Mouse (Mus musculus): ENCODE results near the gene Jup. TPM values are rescaled to one million over a fixed set of nuclear protein-coding genes. Genes with fewer than 3 reads are reported as not detected.

The Jup gene
- total RNA-seq (2021): 10 to 100 TPM; 40.8 to 43.0 TPM
- long read RNA-seq, experiment 1, transcript Jup-201 (14 exons, 3,205 nt): major isoform, 12 of 21 reads
- long read RNA-seq, experiment 1, partial matches to known transcripts: 2 of 21 reads
- long read RNA-seq, experiment 1, other reads (novel, unspliced or antisense): 6 of 21 reads
- long read RNA-seq, experiment 2, transcript Jup-201 (14 exons, 3,205 nt): major isoform, 12 of 28 reads
- long read RNA-seq, experiment 2, partial matches to known transcripts: 2 of 28 reads
- long read RNA-seq, experiment 2, other reads (novel, unspliced or antisense): 11 of 28 reads

DNA sequence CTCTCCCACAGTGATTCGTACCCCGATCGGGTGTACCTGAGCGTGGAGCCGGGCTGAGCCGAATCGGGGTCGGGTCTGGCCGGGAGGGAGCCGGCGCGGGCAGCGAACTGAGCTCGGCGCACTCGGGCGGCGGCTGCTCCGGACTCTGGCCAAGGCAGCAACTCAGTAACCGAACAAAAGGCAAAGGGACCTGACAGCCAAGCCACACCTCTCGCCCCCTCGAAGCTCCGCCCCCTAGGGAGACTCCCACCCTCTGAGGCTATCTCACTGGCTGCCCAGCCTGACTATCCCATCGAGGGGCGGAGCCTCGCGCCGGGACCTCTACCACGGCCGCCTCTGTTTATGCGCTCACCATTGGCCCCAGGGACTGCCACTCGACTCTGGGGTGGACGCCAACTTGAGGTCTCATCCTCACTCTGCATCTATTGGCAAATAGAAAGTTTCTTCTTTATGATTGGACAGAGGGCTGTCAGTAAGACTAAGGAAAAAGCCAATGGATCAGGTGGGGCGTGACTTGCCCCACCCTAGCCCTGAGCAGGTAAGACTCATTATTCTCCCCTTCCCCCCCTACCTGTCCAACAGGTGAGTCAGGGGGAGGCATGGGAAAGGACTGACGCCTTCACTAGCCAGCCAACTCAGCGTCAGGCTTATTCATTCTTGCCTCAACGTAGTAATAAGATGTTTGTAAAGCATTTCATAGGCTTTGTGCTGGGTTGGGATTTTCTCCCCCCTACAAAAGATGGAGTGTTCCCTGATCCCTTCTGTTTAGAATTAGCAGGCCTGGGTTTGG, at the start of gene Jup:
Gene Jup, minus strand, starts transcription at position 164 of the 790 bp plus-strand sequence.
- peak; percentile 99 to 100 for DNase-seq (ENCODE audit: low spot score in 2 of 2)

DNA sequence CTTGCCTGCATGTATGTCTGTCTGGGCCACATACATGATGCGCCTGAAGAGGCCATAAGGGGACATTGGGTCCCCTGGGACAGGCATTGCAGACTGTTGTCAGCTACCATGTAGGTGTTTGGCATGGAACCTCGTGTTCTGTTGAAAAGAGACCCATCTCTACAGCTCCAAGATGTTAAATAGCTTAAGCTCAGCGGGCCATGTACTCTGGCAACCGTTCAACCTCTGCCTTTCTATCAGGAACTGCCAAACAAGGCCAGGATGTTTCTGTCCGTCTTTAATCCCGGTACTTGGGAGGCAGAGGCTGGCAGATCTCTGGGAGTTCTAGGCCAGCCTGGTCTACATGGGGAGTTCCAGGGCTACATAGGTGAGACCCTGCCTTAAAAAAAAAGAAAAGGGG, 45.1 kb upstream of the Jup start:
- no peak for DNase-seq (ENCODE audit: low spot score in 2 of 2)

DNA sequence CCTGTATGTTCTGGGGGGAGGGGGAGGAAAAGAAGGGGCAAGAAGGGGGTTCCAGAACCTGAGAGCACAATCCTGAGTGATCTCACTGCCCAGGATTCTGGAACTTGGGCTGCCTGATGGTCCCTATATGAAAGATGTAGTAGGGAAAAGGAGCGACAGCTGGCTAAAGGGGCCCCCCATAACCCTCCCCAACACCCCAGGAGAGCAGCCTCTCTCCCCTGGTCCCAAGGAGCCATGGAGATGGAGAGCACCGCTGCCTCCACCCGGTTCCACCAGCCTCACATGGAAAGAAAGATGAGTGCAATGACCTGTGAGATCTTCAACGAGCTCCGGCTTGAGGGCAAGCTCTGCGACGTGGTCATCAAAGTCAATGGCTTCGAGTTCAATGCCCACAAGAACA, 44.2 kb upstream of the Jup start, which contains the start of the genes Nt5c3b and Klhl10:
Gene Nt5c3b, minus strand, starts transcription at position 12 of the 400 bp plus-strand sequence.
Gene Klhl10, plus strand, starts transcription at position 121 of the 400 bp plus-strand sequence.
- no peak for DNase-seq (ENCODE audit: low spot score in 2 of 2)

- peak; percentile 81 to 82 for DNase-seq (ENCODE audit: low spot score in 2 of 2)
These were observed 43.3 kb upstream of the Jup start for GRCm38 (mm10) chr11:100440691-100441522.

- no peak for DNase-seq (ENCODE audit: low spot score in 2 of 2)
These were observed 40.3 kb upstream of the Jup start for GRCm38 (mm10) chr11:100437901-100438300.

- no peak for DNase-seq (ENCODE audit: low spot score in 2 of 2)
These were observed 38.2 kb upstream of the Jup start for GRCm38 (mm10) chr11:100435678-100436246.

GRCm38 (mm10) chr11:100432002-100432401, 34.4 kb upstream of the Jup start:
- DNase-seq (ENCODE audit: low spot score in 2 of 2): no peak

GRCm38 (mm10) chr11:100430052-100430451, 32.5 kb upstream of the Jup start:
- DNase-seq (ENCODE audit: low spot score in 2 of 2): no peak

DNA sequence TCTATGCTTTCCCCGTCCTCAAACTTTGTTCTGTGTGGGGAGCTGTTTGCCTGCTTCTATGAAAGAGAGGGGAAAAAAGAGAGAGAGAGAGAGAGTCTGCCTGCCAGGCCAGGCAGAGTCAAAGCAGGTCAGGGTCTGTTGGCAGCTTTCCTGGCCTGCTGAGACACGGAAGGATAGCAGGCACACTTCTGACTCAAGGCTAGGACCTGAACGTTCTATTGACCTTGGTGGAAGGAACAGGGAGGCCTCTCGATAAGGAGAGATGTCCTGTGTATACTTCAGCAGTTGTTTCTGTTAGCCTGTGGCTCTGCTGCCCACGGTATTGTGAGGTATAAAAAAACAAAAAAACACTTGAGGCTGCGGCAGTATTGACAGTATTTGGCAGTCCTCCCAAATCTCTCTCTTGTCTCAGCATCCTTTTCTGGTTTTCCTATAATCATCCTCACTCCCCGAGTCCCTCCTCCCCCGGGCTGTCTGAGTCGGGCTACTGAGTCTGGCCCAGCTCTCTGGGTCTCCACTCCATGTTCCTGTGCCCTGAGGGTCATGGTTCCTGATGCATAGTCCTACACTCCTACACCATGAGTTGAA, 31.1 kb upstream of the Jup start:
- DNase-seq (ENCODE audit: low spot score in 2 of 2): peak; percentile 26 to 54

DNA sequence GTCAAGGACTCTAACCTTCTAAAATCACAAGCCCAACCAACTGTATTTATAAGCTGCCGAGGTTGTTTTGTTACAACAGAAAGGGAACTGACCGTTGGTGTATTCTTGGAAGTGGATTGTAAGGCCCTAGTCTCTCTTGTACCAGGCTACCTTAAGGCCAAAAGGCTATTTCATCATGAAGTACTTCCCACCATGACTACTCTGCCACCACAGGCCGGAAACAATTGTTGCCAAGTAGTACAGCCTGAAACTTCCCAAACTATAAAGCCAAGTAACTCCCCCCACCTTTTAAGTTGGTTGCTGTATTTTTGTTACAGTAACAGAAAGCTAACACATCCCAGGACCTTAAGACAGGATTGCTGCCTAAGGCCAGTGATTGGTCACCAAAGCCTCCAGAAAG, 29.3 kb upstream of the Jup start:
- DNase-seq (ENCODE audit: low spot score in 2 of 2): no peak

GRCm38 (mm10) chr11:100425851-100426250, 28.3 kb upstream of the Jup start:
- peak; percentile 60 to 71 for DNase-seq (ENCODE audit: low spot score in 2 of 2)

DNA sequence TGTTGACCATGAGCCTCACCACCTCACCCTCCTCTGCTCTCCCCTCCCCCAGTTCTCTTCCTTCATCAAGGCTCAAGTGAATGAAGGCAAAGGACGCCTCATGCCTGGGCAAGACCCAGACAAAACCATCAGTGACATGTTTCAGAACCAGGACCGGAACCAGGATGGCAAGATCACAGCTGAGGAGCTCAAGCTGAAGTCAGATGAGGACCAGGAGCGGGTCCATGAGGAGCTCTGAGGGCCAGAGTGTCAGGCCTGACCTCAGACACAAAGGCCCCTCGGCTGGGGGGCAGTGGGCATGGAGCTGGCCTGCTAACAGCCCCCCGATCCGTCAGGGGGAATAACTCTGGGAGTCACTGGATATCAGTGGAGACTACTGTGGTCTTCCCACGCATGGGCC, 26.3 kb upstream of the Jup start:
- no peak for DNase-seq (ENCODE audit: low spot score in 2 of 2)

DNA sequence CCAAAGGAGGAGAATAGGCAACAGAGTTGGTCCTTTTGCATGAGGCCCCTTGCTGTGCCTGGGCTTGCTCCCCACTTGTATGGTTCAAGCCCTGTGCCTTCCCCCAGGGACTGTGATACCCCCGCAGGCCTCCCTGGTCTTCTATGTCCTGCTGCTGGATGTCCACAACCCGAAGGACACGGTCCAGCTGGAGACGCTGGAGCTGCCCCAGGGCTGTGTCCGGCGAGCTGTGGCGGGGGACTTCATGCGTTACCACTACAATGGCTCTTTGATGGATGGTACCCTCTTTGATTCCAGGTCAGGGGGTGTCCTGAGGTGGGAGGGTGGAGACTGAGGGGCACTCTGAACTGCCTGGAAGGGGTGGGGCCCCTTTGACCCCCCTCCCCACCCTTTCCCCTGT, 24.0 kb upstream of the Jup start:
- no peak for DNase-seq (ENCODE audit: low spot score in 2 of 2)

DNA sequence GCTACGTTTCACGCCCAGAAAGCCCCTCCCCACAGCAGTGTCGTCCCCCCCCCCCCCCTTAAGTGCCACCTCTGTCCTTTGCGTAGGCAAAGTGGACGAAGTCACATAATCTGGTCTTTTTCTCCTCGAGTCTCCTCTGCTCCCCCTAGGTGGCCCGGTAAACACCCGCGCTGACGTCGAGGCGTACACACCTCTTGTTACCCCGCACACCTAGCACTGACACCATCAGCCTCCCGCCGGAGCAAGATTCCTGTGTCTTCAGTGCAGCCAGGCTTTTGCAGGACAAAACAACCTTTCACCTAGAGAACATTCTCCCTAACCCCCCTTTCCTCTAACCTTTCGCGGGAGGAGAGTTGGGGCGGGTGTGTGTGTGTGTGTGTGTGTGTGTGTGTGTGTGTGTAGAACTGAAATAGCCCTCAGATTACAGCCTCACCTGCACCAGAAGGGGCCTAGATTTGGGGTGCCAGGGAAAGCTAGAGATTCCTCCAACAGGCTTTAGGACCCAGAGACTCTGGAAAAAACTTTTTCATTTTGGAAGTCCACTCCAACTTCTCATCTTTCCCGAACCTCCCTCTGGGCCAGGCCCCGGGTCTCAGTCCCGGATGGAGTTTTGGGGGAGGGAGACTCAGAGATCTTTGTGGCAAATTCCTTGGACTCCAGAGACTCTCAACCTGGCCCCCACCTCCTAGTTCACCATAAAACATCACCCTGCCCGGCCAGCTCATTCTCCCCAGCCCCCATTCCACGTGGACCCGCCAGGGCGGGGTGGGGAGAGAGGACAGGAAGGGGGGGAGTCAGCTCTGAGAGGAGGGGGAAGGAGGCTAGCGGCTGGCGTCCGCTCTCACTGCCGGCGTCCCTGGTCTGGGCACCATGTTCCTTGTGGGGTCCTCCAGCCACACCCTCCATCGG, 17.6 kb upstream of the Jup start, which contains the start of gene Fkbp10:
Gene Fkbp10, plus strand, starts transcription at position 784 of the 909 bp plus-strand sequence.
- no peak for DNase-seq (ENCODE audit: low spot score in 2 of 2)

- peak; percentile 61 to 81 for DNase-seq (ENCODE audit: low spot score in 2 of 2)
These were observed 16.7 kb upstream of the Jup start, which contains the start of gene P3h4 for GRCm38 (mm10) chr11:100414021-100414913. Gene P3h4, minus strand, starts transcription at chr11:100414836.

GRCm38 (mm10) chr11:100413541-100413940, 16.0 kb upstream of the Jup start:
- no peak for DNase-seq (ENCODE audit: low spot score in 2 of 2)

DNA sequence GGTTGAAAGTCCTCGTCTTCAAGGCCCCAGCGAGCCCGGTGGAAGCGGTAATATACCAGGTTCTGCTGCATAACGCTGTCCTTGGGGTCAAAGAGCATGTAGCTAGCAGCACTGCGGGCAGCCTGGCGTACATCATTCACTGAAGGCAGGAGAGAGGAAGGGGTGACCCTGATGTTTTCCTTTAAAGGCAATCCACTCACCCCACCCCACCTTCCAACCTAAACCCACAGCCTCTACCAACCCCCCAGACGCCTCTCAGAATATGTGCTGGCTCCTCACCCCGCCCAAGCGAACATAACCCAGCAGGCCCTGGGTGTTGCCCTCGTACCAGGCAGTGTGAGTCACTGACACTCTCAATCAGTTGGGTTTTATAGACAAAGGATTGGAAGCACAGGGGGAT, 14.2 kb upstream of the Jup start:
- DNase-seq (ENCODE audit: low spot score in 2 of 2): no peak

DNA sequence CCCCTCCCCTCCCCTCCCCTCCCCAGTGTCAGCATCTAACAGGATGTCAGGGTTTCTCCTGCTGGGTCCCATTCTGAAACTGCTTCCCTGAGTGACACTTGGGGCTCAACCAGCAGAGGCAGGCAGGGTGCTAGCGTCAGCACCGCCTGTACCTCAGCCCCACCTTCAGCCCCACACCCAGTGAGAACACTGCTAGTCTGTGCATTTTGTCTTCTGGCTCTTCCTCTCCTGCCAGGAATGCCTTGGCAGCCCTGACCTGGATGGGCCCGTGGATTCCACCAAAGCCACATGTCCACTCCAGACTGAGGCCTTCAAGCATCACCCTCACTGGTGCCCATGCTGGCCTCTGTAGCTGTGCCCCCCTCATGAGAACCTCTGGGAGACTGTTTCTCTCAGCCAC, 12.1 kb upstream of the Jup start:
- DNase-seq (ENCODE audit: low spot score in 2 of 2): no peak
